Mouse (Mus musculus): ENCODE results near the gene Noc4l.

Gene Noc4l

DNA sequence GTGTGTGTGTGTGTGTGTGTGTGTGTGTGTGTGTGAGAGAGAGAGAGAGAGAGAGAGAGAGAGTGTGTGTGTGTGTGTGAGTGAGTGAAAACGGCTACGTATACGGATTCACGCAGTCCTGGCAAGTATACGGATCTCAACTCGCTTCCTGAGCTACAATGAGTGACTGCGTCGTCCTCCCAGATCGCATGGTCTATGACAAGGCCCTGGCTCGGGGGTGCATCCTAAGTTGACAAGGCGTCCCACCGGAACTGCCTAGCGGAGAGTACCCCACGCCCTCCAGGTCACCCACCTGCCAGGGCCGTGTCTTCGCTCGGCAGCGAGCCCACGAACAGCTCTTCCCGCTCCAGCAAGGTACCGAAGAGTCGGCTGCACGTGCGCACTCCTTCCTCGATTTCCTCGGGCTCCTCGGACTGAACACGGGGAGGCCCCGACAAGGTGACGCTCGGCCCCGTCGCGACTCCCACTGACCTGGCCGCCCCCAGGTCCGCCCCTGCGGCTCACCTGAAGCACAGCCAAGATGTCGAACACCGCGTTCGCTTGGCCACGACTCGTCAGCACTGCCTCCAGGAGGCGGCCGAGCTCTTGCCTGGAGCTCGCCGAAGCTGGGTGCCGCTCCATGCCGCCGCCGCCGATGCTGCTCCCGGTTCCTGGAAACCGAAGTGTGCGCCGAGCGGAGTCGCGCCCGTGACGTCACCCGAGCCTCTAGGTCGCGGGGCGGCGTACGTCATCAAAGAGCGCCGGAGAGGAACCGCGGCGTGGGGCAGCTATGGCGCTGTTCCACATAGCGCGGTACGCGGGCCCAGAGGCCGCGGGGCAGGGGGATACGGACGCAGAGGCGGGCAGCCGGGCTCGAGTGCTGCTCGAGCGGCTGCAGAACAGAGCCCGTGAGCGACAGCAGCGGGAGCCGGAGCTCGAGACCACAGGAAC, at the start of gene Noc4l, which contains the start of gene Ddx51:
Noc4l (minus strand) TSS at position 699 of the 930 bp plus-strand sequence.
Ddx51 (plus strand) TSS at position 733 of the 930 bp plus-strand sequence.
- peak; percentile 95 for DNase-seq (ENCODE audit: low spot score)

DNA sequence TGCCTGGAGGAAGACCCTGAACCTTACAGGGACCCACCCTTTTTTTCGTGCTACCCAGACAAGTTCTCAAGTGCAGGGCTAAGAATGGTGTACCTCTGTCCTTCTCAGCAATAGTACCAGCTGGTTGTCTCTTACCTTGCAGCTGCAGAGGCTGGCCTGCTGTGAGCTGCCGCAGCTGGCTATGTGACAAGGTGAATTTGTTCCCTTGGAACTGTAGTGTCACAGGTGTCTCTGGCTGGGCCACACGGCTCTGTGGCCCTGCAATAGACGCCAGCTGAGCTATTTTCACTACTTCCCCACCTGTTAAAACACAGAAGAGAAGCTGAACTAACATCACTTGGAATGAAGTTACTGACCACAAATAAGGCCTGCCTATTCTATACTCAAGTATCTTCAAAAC, 45.4 kb upstream of the Noc4l start:
- no peak for DNase-seq (ENCODE audit: low spot score)

DNA sequence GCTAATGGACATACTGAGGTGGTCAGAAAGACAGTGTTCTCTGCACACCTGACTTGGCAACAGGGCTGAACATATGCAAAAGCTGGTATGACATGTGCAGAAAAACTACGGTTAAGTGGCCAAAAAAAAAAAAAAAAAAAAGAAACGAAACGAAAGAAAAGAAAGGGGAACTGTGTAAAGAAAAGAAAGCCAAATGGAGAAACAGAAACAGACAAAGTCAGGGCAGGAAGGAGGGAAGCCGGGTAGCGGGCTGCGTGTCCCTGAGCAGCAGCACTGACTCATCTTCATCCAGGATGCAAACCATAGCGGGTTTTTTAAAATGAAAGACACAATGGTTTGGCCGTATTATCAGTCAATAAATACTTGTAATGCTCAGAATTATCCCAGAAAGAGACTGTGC, 28.8 kb upstream of the Noc4l start:
- DNase-seq (ENCODE audit: low spot score): no peak

DNA sequence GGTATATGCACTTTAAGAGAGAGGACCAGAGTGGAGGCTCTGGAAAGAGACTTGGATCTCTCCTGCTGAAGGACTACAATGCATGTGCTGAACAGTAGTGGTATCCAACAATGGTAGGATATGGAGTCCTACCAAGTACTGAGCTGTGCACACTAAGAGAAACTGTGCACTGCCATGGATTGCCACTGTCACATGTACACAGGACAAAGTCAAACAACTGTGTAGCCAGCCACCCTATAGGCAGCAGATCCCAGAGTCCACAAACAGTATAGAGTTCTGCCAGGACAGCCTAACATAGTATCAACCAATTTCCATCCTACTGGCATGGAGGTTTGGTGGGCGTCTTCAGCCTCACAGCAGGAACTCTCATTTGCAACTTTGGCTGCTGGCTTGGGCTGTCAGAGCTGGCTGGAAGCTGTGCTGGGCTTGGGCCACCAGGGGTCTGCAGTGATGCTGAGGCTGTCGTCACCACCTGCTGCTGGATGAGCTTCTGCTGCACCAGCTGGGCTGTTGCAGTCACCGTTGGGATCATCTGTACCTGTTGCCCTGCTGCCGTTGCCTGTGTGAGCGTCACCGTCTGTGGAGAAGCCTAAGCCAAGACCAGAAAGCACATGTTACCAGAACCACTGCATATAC, 12.4 kb upstream of the Noc4l start:
- no peak for DNase-seq (ENCODE audit: low spot score)

DNA sequence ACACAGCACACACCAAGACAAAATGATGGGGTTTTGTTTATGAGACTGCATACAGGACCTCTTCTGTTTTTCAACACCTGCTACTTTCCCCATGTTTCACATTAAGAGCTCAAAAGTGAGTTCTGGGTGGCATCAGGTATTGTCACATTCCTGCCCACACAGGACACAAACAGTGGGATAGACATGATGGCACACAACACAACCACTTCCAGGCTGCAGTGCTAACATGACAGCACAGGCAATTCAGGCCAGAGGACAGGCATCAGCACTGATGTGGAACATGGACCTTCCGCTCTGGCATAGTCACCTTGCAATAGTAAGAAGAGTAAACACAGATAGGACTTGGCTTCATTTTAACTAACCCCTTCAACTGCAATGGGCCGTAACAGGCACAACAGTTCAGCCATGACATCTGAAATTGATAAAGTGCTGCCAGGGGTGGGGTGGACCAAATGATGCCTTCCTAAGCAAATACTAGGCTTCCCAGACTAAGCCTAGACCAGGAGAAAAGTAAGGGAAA, 11.6 kb upstream of the Noc4l start:
- DNase-seq (ENCODE audit: low spot score): no peak

DNA sequence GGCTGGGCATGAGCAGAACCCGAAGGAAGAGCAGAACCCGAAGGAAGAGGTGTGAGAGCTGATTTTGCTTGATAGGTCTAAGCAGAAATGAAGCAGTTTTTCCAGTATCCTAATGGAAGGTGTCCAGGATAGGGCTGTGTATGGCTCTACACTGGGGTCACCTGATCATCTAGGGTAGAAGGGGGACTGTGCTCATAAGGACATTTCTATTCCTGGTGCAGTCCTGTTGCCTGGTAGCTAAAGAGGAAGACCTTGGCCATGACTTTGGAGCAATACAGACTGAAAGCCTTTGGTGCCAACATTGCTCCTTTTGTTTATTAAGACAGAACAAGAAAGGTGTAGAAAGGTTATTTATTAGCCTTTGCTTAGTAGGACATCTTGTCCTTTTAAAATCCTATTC, 10.8 kb upstream of the Noc4l start:
- DNase-seq (ENCODE audit: low spot score): no peak

DNA sequence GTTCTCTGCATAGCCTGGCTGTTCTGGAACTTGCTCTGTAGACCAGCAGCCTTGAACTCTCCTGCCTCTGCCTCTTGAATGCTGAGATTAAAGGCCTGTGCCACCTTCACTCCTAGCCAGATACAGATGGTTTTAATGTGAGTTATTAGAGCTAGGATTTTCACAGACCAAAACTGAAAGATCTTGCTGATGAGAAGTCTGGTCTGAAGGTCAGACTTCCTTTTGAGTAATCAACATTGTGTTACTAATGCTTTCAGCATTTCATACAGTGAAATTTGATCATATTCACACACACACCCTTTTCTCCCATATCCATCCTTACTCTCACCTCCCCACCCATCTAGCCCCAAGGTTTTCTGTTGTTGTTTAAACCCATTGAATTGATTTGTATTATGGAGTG, 6.5 kb upstream of the Noc4l start:
- DNase-seq (ENCODE audit: low spot score): no peak

DNA sequence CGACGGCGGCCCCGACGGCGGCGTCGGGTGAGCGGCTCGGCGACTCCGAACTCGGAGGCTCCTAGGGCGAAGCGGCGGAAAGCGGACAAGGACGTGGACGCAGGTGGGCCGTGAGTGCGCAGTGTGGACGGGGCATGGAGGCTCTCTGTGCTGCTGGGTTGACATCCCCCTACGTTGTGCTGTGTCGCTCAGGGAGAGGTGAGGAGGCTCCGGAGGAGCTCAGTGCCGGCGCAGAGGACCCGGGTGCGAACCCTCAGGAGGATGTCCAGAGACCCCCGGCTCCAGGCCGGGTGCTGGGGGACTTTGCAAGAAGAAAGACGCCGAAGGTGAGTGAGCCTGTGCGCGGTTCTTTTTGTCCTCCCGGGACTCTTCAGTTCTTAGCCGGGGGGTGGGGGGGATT, 469 bp upstream of the Noc4l start:
- no peak for DNase-seq (ENCODE audit: low spot score)

DNA sequence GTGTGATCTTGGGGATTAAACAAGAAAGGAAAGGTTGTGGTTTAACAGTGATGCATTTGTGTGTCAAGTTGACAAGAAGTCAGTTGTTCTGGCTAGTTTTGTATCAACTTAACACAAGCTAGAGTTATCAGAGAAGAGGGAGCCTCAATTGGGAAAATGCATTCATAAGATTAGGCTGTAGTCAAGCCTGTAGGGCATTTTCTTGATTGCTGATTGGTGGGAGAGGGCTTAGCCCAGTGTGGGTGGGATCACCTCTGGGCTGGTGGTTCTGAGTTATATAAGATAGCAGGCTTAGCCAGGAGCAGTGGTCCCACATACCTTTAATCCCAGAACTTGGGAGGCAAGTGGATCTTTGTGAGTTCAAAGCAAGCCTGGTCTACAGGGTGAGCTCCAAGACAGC, 6.8 kb downstream of the Noc4l start:
- DNase-seq (ENCODE audit: low spot score): no peak

DNA sequence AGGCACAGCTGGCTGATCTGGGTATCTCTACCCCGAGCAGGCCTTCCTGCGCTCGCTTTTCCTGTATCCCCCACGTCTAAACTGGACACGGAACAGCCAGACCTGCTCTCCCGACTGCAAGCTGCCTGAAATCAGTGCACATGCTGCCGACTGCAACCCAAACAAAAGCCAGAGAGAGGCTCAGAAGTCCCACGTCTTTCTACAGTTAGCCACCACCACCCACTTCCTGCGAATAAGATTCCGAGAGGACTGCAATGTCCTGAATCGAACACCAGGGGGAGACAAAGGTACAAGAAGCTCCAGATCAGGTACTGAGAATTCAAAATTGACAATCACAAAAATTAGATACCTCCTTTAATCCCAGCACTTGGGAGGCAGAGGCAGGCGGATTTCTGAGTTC, 13.8 kb downstream of the Noc4l start:
- DNase-seq (ENCODE audit: low spot score): peak; percentile 45

DNA sequence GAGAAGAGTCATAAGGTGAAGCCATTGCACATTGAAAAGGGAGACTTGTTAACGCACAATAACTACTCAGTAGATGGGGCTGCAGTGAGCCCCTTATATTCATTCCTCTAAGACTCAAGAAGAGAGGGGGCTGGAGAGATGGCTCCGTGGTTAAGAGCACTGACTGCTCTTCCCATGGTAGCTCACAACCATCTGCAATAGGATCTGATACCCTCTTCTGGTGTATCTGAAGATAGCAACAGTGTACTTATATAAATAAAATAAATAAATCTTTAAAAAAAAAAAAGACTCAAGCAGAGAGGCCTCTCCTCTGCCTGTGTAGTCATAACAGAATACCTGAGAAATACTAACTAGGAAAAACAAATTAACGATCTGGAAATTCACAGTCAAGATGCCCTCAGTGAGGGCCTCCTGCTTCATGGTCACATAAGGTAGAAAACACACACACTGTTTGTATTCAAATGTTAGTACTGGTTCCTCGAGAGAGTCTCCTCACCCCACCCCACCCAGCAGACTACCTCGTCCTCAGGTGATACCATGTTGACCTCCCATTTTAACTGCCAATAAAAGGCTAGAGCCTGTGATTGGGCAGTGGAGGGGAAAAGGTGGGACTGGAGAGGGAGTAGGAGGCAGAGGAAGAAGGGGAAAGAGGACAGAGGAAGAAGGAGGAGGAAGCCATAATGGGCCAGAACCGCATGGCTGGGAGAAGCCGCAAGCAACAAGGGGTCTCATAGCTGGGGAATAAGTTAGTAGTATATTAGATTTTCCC, 14.7 kb downstream of the Noc4l start:
- DNase-seq (ENCODE audit: low spot score): no peak

DNA sequence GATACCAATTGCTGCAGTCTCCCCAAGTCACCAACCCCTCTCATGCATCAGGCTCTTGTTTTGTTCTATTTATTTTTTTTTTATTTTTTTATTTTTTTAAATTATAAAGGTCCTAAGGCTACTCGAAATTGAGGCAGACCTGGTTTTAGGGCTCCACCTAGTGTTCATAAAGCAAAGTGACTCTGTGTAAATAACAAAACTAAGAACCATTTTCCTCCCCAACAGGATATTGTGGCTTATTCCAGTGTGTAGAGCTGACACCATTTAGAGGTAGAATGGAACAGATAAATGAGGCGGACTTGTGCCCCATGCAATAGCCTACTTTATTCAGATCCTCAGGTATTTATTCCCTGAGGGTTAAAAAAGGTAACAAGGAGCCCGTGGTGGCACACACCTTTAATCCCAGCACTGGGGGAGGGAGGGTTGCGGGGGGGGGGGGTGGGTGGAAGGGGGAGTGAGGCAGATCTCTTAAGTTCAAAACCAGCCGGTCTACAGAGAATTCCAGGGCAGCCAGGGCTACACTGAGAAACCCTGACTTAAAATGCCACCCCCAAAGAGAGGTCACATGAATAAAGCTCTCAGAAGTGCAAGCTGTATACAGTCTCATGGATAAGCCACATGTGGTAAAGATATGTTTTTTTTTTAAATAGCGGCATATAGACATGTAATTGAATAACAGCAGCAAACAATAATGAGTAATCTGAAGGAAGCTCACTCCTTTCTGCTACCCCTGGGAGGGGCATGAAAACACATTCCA, 17.1 kb downstream of the Noc4l start:
- no peak for DNase-seq (ENCODE audit: low spot score)

DNA sequence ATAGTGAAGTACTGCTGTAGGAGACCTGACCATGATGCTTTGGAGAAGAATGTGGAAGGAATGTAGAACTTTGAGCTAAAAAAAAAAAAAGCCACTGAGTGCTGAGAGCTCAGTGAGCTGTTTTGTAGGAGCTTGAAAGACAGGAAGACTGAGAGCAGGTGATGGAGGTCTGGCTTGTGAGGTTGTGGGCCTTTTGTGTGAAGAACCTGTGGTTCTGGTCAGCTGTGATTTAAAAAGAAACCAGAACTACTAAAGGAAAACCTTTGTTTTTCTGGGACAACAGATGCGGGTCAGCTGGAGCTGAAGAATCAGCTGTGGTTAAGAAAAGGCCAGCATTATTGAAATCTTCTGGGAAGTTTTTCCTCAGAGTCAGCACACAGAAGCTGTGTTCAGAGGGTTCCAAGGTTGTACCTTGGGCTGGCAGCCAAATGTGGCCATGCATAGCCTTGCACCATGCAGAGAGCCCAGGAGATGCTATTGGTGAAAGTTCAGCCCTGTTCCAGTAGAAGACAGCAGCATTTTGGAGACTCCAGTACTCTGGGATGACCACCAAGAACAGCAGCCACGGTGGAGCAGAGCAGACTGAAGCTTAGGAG, 23.6 kb downstream of the Noc4l start:
- peak; percentile 72 for DNase-seq (ENCODE audit: low spot score)

DNA sequence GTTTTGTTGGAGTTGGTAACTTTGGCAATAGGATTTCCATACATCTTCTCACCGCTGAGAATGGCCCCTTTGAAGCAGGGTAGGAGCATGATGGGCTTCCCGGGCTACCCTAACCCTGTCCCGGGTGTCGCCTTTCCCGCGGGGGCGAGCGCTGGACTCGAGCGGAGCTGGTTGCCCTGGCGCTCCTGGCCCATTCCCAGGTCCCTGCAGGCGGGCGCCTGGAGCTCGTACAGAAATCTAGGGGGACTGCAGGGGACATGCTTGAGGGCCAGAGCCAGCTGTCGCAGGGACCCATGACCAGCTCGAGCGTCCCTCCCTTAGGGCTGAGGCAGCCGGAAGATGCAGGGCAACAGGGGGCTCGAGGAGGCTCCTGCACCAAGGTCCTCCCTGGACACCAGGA, 25.1 kb downstream of the Noc4l start:
- DNase-seq (ENCODE audit: low spot score): no peak

DNA sequence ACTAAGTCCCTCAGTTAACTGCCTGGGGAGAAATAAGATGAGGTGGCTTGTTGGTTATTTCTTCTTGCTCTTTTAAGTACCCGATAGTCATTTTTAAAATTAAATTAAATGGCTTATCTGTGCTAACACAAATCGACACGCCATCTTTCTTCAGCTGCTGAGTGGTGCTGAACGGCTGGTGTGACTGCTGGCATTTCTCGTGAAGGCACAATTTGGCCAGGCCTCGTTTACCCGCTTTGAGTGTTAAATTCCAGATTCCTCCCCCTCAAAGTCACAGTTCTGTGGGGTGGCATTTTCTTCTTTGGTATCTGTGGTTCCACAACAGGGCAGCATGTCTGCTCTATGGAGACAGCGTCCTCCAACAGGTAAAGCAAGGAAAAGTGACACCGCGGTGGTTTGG, 25.9 kb downstream of the Noc4l start:
- DNase-seq (ENCODE audit: low spot score): no peak

DNA sequence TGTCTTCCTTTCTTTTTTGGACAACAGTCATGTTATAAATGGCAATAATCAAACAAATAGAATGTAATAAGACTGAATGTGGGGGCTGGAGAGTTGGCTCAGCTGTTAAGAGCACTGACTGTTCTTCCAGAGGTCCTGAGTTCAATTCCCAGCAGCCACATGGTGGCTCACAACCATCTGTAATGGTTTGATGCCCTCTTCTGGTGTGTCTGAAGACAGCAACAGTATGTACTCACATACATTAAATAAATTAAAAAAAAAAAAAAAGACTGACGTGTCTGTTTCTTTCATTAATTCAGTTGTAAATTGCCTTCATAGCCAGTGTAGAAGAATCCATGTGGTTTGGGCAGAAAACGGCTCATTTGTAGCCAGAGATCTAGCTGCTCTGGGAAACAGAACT, 28.9 kb downstream of the Noc4l start:
- no peak for DNase-seq (ENCODE audit: low spot score)

DNA sequence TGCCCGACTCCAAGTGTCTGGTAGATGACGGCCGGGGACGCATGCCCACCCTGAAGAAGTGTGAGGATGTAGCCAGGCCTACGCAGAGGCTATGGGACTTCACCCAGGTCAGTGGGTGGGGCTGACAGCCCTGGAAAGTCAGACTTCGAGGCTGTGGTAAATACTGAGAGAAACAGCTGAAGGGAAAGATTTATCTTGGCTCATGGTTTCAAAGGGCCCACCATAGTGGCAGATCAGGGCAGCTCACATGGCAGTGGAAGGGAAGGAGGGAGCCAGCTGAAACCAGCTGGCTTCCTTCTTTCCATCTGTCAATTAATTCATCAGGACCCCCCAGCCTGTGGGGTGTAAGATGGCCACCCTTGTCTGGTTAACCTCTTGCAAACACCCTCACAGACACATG, 34.0 kb downstream of the Noc4l start:
- no peak for DNase-seq (ENCODE audit: low spot score)

DNA sequence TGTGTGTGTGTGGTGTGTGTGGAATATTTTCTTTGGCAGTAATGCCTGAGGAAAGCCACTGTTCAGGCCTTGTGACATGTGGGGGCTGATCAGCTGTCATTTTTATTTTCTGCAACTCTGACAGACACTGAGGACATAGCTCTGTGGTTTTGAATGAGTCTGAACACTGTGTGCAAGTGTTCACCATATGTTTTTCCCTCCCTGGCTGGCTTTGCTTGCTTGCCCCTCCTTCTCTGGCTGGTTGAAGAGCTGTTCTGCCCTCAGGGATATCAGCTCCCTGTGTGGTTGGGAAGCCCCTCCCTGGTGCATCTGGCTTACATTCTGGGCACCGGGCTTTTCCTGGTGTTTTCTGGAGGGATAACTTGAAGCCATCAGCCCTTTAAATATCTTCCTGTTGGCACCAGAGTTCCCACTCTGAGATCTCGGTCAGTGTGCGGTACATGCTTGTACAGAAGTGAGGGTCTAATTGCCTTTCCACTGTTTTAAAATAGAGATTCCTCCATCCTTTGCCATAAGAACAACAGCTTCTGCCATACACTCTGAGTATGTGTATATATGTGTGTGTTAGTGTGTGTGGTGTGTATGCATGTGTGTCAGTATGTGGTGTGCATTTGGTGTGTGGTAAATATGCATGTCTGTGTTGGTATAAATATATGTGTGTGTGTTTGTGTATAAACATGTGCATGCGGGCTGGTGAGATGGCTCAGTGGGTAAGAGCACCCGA, 41.6 kb downstream of the Noc4l start:
- no peak for DNase-seq (ENCODE audit: low spot score)

DNA sequence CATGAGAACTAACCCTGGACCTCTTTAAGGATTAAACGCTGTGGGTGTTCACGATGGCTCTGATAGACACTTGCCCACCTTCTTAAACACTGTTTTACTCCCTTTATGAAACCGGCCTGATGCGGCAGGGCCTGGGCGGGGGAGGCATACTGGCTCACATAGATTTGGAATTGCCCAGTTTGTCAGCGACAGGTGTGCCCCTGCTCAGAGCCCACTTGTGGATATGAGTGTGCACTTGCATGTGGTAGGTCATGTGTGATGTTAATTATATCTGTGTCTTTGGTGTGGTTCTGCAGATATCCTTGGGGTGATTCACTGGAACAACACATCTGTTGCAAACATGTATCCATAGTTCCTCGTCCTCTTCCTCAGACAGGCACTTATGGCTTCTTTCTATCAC, 42.7 kb downstream of the Noc4l start:
- DNase-seq (ENCODE audit: low spot score): no peak

DNA sequence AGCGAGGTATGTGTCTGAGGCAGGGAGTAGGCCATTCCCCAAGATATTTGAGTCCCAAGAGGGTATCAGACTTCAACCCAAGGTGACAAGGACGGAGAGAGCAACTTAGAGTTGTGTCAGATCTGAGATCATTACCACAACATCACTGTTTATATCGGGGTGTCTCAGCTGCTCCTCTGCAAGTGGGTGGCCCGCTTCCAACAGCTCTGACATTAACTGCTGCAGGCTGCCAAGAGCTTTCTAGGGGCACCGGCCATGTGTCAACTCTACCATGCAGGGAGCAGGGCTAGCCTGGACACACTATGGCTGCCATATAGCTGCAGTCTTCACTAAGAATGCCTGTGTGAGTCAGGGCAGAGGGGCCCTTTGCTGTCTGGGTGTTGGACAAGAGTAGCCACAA, 43.3 kb downstream of the Noc4l start:
- DNase-seq (ENCODE audit: low spot score): no peak

DNA sequence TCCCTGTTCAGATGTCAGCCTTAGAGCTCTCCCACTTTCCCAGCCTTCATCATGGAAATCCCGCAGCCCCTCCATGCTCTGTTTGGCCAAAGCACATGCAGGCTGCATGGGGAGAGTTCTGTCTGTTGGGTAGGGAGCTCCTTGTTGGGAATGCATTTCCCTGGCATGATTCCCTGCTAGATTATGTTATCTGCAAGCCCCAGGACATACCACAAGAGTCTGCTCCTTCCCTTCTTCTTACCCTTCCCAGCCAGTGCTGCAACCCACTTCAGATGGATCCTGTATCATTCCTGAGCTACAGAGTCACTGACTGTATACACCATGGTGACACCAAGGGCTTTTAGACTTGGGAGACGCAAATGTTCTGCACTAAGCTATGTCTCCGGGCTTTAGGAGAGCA, 43.8 kb downstream of the Noc4l start:
- no peak for DNase-seq (ENCODE audit: low spot score)

Data from ovary, postnatal 36 days (tissue).